Mouse (Mus musculus) layer of hippocampus, adult 9-11 months (tissue): ENCODE data around the gene Wdr59.
A peak's percentile ranks its signal among the peaks of the same experiment; 100 is the strongest.

Source experiments
- DNase-seq: peaks from one replicate; pipeline ENCODE4 v3.0.0; 2022

Gene Wdr59

GRCm38 (mm10) chr8:111521713-111522429, at the start of gene Wdr59:
Wdr59 (minus strand) TSS chr8:111522092.
- DNase-seq: peak; percentile 99

GRCm38 (mm10) chr8:111571661-111572060, 49.8 kb upstream of the Wdr59 start:
- DNase-seq: no peak

- DNase-seq: no peak
Measured at GRCm38 (mm10) chr8:111570432-111570831, 48.5 kb upstream of the Wdr59 start.

- no peak for DNase-seq
Measured at GRCm38 (mm10) chr8:111569926-111570325, 48.0 kb upstream of the Wdr59 start.

DNA sequence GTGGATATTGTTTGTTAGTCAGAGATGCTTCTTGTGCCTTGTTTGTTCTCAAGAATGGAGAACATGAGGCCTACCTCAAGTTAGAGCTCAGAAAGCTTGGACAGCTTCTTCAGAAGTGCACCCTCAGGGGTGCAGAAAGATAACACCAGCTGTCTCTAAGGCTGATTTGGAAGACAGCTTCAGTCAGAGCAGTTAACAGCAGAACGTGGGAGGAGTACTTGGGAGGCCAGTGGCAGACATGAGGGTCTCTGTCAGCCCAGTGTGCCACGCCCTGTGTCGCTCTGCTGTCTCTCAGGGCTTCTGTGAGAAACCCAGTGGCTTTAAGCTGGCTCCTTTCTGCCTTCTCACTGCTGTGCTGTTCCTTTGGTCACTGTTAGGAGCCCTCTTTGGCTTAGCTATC, 46.1 kb upstream of the Wdr59 start:
- no peak for DNase-seq

GRCm38 (mm10) chr8:111567571-111567970, 45.7 kb upstream of the Wdr59 start:
- DNase-seq: no peak

GRCm38 (mm10) chr8:111566326-111566725, 44.4 kb upstream of the Wdr59 start:
- no peak for DNase-seq

GRCm38 (mm10) chr8:111565784-111566191, 43.9 kb upstream of the Wdr59 start:
- DNase-seq: no peak

DNA sequence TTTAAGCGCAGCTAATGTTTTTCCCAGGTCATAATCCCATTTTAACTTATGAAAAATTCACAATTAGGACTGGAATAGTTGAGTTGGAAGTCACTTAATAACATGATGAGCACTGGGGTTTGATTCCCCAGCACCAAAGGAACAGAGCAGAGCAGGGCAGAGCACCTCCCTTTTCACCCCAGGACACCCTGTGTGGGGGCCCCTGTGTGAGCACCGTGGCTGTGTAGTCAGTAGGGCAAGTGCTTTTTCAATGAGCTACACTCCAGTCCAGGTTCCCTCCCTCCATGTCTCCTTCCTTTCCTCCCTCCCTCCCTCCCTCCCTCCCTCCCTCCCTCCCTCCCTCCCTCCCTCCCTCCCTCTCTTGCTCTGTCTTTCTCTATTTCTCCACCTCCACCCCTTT, 42.2 kb upstream of the Wdr59 start:
- no peak for DNase-seq

DNA sequence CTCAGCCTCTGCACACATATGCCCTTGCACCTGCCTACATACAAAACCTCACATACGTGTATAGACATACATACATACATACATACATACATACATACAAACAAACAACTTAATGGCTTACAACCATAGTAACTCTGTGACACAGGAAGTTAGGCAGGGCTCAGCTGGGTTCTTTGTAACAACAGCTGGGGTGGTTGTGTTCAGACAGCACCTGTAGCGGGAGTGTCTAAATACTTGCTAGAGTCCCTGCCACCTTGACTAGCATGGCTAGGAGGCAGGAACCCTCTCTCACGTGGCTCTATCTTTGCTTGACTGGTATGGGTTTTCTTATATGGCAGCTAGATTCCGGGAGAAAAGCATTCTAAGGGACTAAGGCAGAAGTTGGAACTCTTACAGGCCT, 41.8 kb upstream of the Wdr59 start:
- DNase-seq: no peak

DNA sequence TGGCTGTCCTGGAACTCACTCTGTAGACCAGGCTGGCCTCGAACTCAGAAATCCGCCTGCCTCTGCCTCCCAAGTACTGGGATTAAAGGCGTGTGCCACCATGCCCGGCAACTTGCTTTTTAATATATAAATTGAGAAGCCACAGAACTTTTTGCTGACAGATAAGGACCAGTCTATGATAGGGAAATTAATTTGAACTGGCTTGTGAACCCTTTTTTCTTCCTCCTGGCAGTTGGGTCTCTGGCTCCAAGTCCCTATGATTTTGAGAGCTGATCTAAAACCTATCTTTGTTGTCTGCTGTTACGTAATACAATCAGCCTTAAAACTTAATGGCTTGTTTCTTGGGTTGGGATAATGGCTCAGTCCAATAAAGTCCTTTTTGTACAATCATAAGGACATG, 41.2 kb upstream of the Wdr59 start:
- DNase-seq: no peak

DNA sequence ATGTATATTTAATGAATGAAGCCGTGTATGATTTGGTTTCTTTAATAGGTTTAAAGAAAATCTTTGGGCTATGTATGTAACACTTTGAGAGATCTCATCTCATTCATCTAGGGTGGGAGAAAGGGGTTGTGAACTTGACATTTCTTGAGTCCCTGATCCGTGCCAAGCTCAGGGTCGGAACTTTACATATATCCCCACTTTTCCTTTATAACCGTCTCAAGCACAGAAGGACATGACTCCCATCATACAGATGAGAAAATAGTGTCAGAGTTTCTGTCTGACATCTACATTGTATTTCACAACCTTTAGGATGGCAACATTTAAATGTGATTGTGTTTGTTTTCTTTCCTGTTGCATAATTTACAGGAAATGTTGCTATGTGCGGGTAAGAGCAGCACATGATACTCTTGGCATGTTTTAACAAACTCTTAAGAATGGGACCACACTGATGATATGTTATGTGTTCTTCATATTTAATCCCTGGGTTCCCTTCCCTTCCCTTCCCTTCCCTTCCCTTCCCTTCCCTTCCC, 40.4 kb upstream of the Wdr59 start:
- no peak for DNase-seq

- DNase-seq: no peak
Measured at GRCm38 (mm10) chr8:111561824-111562223, 39.9 kb upstream of the Wdr59 start.

DNA sequence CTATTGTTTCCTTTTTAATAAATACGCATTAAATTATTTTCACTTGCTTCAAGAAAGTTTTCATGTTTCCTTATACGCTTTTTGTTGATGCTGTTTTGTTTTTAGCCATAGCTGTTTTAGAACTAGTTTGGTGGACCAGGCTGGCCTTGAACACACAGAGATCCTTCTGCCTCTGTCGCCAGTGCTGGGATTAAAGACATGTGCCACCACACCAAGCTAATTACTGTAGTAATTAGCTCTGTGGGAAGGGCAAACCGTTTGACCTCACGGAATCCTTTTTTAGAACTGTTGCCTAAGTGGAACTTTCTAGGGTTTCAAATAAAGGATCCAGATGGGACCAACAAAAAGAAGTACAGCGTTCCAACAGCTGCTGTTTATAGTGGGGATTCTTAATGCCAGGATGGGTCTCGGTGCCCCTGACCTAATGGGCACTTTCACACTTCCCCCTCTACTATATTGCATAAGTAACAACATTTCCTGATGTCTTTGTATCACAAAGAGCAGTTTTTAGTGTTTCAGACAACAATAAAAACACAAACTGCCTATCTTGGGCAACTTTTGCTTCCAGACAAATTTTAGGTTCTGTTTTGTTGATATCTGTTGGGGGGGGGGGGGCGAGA, 29.7 kb upstream of the Wdr59 start:
- DNase-seq: no peak

- DNase-seq: no peak
Measured at GRCm38 (mm10) chr8:111550002-111550870, 28.3 kb upstream of the Wdr59 start.

GRCm38 (mm10) chr8:111548201-111548600, 26.3 kb upstream of the Wdr59 start:
- no peak for DNase-seq

DNA sequence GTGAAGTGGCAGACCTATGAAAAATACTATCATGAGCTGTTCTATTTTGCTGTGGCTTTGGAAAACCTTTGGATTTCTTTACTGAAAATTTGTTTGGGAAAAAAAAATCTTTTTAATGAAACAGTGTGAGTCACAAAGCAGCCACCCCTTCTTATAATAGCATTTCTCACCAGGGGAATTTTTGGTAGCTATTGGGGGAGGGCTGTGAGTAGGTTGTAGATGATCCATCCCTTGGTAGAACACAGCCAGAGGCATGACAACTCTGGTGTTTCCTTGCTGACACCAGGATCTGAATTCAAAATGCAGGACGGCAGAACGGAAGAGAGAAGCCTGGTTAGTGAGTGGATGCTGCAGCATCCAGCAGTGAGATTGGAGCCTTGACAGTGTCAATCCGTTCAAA, 25.3 kb upstream of the Wdr59 start:
- no peak for DNase-seq

DNA sequence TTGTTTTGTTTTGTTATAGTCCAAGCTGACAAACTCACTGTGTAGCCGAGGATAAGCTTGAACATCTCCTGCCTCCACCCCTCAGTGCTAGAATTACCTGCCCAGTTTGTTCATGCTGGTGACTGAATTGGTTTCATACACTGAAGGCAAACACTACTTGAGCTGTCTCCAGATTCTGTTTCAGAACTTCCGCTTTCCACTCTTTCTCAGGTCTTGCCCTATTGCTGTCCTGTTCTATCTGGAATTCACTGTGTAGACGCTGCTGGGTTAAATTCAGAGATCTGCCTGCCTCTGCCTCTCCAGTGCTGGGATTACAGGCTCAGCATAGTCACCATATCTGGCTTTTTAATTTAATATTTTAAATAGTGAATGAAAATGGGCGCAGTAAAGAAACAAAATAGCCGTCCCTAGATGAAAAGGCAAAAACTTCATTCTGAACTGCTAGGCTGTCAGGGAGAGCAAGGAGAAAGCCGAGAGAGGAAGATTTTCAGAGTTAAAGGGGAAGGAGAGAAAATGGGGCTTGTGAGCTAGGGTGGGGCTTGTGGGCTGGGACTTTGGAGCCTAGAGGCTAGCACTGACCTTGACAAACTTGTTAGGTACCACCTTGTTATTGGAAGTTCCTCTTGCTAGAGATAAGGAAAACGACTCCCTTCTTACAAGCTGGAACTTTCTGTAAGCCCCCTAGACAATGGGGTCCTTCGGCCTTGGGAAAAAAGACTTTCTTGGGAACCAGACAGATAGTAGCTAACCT, 23.7 kb upstream of the Wdr59 start:
- DNase-seq: no peak

- no peak for DNase-seq
Measured at GRCm38 (mm10) chr8:111543712-111544380, 22.0 kb upstream of the Wdr59 start.

DNA sequence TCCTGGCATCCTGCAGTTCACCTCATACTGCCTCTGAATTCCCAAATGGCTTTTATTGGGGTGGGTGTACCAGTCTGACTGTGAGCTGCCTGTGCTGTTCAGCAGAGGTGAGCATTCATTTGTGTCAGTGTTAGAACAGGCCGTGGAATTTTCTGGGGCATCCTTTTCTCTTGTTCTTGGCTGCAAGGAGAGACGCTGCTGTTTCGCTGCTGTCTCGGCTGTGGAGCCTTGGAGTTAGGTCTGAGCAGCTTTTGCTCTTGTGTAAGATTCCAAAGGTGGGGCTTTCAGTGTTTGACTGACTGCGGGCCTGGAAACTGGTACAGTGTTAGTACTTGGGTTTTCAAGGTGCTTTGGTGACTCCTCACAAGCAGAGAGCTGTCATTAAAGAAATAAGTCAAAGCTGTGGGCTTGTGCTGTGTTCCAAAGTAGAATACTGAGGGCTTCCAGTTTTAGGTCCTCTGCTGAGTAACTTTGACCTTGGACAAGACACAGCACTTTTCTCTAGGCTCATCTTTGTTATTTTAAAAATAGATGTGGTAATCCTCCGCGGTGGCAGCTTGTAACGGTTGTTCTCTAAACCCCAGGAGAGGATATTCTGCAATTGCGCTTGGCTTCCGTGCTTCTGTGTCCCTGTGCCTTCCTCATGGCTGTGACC, 17.7 kb upstream of the Wdr59 start:
- DNase-seq: no peak

- no peak for DNase-seq
Measured at GRCm38 (mm10) chr8:111538194-111538593, 16.3 kb upstream of the Wdr59 start.

- no peak for DNase-seq
Measured at GRCm38 (mm10) chr8:111537765-111538158, 15.9 kb upstream of the Wdr59 start.
